Mouse (Mus musculus) neural tube, embryonic 13.5 days (tissue): ENCODE results near the gene Fxyd1. TPM values are rescaled to one million over a fixed set of nuclear protein-coding genes. Genes with fewer than 3 reads are reported as not detected.

ENCODE experiments used
- microRNA-seq: library from miRNA; unstranded; fragments of <30 nt; microRNA quantifications from one replicate; pipeline ENCODE4, GENCODE M21; 2016
- polyA plus RNA-seq: library from polyadenylated mRNA; unstranded; fragments of >200 nt; fragmentation: Nextera tagmentation; extraction: Ambion mirVana; gene quantifications from 2 replicates; pipeline ENCODE4 v1.2.1, GENCODE M21; 2015

Fxyd1 gene
- polyA plus RNA-seq, 1 experiment from 2014 or later: 33.9 TPM

Small RNAs within 50 kb of the gene (microRNA-seq; reads per million reads assigned to microRNA genes)
- gene Mir7050: not detected

Other genes with a start within 250 kb of the Fxyd1 start
- 0.32 TPM in 1 of 2 replicates, not detected in the other for gene Ffar2, start 233.4 kb downstream of the Fxyd1 start, polyA plus RNA-seq
- gene Ffar3, start 201.0 kb downstream of the Fxyd1 start, polyA plus RNA-seq: not detected in 2 replicates
- not detected in 2 replicates for gene Ffar1, start 195.6 kb downstream of the Fxyd1 start, polyA plus RNA-seq
- 0.43 TPM in 1 of 2 replicates, not detected in the other for gene Cd22, start 176.9 kb downstream of the Fxyd1 start, polyA plus RNA-seq
- 2.6 and 3.1 TPM in 2 replicates for gene Mag, start 142.3 kb downstream of the Fxyd1 start, polyA plus RNA-seq
- not detected in 2 replicates for gene Hamp2, start 132.5 kb downstream of the Fxyd1 start, polyA plus RNA-seq
- gene Hamp, start 113.2 kb downstream of the Fxyd1 start, polyA plus RNA-seq: not detected in 2 replicates
- 34.4 TPM in 2 replicates for gene Usf2, start 100.4 kb downstream of the Fxyd1 start, polyA plus RNA-seq
- gene Lsr, start 83.7 kb downstream of the Fxyd1 start, polyA plus RNA-seq: 17.0 and 17.6 TPM in 2 replicates
- gene Fam187b, start 83.4 kb downstream of the Fxyd1 start, polyA plus RNA-seq: 0.25 and 0.53 TPM in 2 replicates
- 15.9 and 19.6 TPM in 2 replicates for gene Fxyd5, start 14.7 kb downstream of the Fxyd1 start, polyA plus RNA-seq
- 181 and 239 TPM in 2 replicates for gene Fxyd7, start 5.7 kb downstream of the Fxyd1 start, polyA plus RNA-seq
- gene Lgi4, start 2.1 kb upstream of the Fxyd1 start, polyA plus RNA-seq: 2.0 and 2.6 TPM in 2 replicates
- 2.2 and 2.5 TPM in 2 replicates for gene Fxyd3, start 19.5 kb upstream of the Fxyd1 start, polyA plus RNA-seq
- 0.25 and 0.62 TPM in 2 replicates for gene Hpn, start 58.1 kb upstream of the Fxyd1 start, polyA plus RNA-seq
- 5.1 and 6.8 TPM in 2 replicates for gene Scn1b, start 69.8 kb upstream of the Fxyd1 start, polyA plus RNA-seq
- 206 and 212 TPM in 2 replicates for gene Gramd1a, start 98.7 kb upstream of the Fxyd1 start, polyA plus RNA-seq
- gene Scgb2b2, start 233.3 kb upstream of the Fxyd1 start, polyA plus RNA-seq: not detected in 2 replicates
- not detected in 2 replicates for gene Scgb1b2, start 234.6 kb upstream of the Fxyd1 start, polyA plus RNA-seq